Mouse (Mus musculus) adrenal gland, adult 8-10 months (tissue): ENCODE results near the gene Hsp90ab1. TPM values are rescaled to one million over a fixed set of nuclear protein-coding genes. Genes with fewer than 3 reads are reported as not detected.

ENCODE experiments used
- DNase-seq: peaks from one replicate; pipeline ENCODE4 v3.0.0; 2022
- total RNA-seq, 4 experiments: library from RNA; stranded (reverse); gene quantifications; 2 replicates each; pipeline ENCODE4 v1.2.4; 2022

Hsp90ab1 gene
- total RNA-seq, 4 experiments from 2014 or later: 1,432 to 3,205 (median 1,905) TPM

GRCm38 (mm10) chr17:45538394-45538793 is 34.7 kb downstream of the Hsp90ab1 start:
- DNase-seq: no peak

- DNase-seq: no peak
Observed at GRCm38 (mm10) chr17:45536264-45536663, 36.8 kb downstream of the Hsp90ab1 start.

- no peak for DNase-seq
Observed at GRCm38 (mm10) chr17:45532896-45533295, 40.2 kb downstream of the Hsp90ab1 start.

GRCm38 (mm10) chr17:45530346-45530782 is 42.7 kb downstream of the Hsp90ab1 start:
- no peak for DNase-seq

- no peak for DNase-seq
Observed at GRCm38 (mm10) chr17:45526571-45526970, 46.5 kb downstream of the Hsp90ab1 start.

GRCm38 (mm10) chr17:45524961-45525360 is 48.1 kb downstream of the Hsp90ab1 start:
- DNase-seq: no peak

- no peak for DNase-seq
Observed at GRCm38 (mm10) chr17:45523263-45523662, 49.8 kb downstream of the Hsp90ab1 start, which contains the start of gene Tcte1. TSS of gene Tcte1 (plus strand) at chr17:45523434.

- DNase-seq: no peak
Observed at GRCm38 (mm10) chr17:45520136-45520535, 52.9 kb downstream of the Hsp90ab1 start.

GRCm38 (mm10) chr17:45518766-45519475 is 54.1 kb downstream of the Hsp90ab1 start:
- DNase-seq: no peak

Other genes starting within 250 kb of the Hsp90ab1 start
- gene Cdc5l, start 139.5 kb downstream of the Hsp90ab1 start, total RNA-seq: 10 to 100 TPM; 34.2 to 45.1 (median 40.6) TPM
- under 1 TPM in 2 of 4 experiments, not detected in 2; 0.17 to 0.24 TPM for gene Spats1, start 97.9 kb downstream of the Hsp90ab1 start, total RNA-seq
- 10 to 100 TPM; 18.1 to 23.7 (median 19.0) TPM for gene Aars2, start 66.4 kb downstream of the Hsp90ab1 start, total RNA-seq
- not detected for gene Tcte1, start 49.8 kb downstream of the Hsp90ab1 start, total RNA-seq
- under 1 TPM; 0.09 to 0.17 (median 0.14) TPM for gene Tmem151b, start 23.6 kb downstream of the Hsp90ab1 start, total RNA-seq
- 1 to 10 TPM; 4.2 to 6.4 (median 5.6) TPM for gene Nfkbie, start 17.6 kb downstream of the Hsp90ab1 start, total RNA-seq
- gene Slc35b2, start 9.4 kb downstream of the Hsp90ab1 start, total RNA-seq: 10 to 100 TPM; 51.7 to 68.9 (median 61.0) TPM
- gene Slc29a1, start 26.3 kb upstream of the Hsp90ab1 start, total RNA-seq: 100 to 1,000 TPM; 145 to 174 (median 158) TPM
- gene Mymx, start 28.8 kb upstream of the Hsp90ab1 start, total RNA-seq: under 1 TPM in 2 of 4 experiments, not detected in 2; 0.32 to 0.38 TPM
- gene Capn11, start 86.1 kb upstream of the Hsp90ab1 start, total RNA-seq: under 1 TPM in 1 of 4 experiments, not detected in 3; 0.89 TPM
- gene Mrpl14, start 113.1 kb upstream of the Hsp90ab1 start, total RNA-seq: 100 to 1,000 TPM; 109 to 120 (median 112) TPM
- gene Tmem63b, start 113.6 kb upstream of the Hsp90ab1 start, total RNA-seq: 10 to 100 TPM; 38.2 to 75.2 (median 53.9) TPM
- gene 1600014C23Rik, start 160.6 kb upstream of the Hsp90ab1 start, total RNA-seq: not detected